9 mouse cellular contexts compared by ENCODE assay signal in the genomic region with DNA sequence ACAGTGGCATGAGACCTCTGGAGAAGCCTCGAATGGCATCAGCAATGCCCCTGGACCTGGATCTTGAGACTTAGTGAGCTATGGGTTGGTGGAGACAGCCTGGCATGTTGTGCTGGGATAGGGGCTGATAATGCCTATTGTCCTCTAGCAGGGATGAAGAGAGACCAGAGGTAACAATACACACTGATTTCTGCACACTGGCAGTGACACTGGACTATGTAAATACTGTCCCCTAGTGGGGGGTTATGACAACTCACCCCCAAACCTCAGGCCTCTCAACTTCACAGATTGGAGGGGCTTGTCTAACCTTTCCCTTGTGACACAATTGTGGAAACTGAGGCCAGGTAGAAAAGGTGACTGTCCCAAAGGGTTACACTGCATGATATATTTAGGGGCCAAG.
DNase-seq lines count a peak whose midpoint lies in the region; ATAC-seq and TF ChIP-seq lines count a peak whose summit lies in the region.
"Had no signal": no experiment of that assay in that cellular context is flagged by ENCODE, and none has a peak within 500 bp of the region (broad histone marks: within the 10 kb centered on the region; RNA-seq: fewer than 3 reads in every experiment).

No protein-coding gene starts in this region.

- H3K27me3 ChIP-seq in lung, embryonic 14.5 days (ENCODE audit: insufficient read depth, low read length), result no peaks in the 10 kb centered on the region
- H3K27me3 ChIP-seq in embryonic facial prominence, embryonic 11.5 days (ENCODE audit: control insufficient read depth, insufficient read depth, low read length), result no peaks in the 10 kb centered on the region
- H3K27me3 ChIP-seq: limb, embryonic 15.5 days had no signal

- intact Hi-C loops in gastrocnemius, postnatal 36 days (cut with DNase I), result loop anchor here (5.0 kb wide), 1 partner anchor 777 kb away; no protein-coding TSS in a partner anchor

- no peak overlapping the region for H3K4me3 ChIP-seq in lung, embryonic 14.5 days (ENCODE audit: low read depth, low read length)
- no peak overlapping the region for H3K4me3 ChIP-seq in lung, adult 2 months (replicated peaks; ENCODE audit: extremely low read depth, low read depth, low read length)
- no peak overlapping the region for H3K4me3 ChIP-seq in embryonic facial prominence, embryonic 11.5 days (ENCODE audit: low read depth, low read length)
- H3K4me3 ChIP-seq: limb, embryonic 15.5 days had no signal

- no peaks in the 10 kb centered on the region for H3K4me1 ChIP-seq in lung, embryonic 14.5 days (ENCODE audit: insufficient read depth)
- no peaks in the 10 kb centered on the region for H3K4me1 ChIP-seq in lung, adult 2 months (ENCODE audit: control insufficient read depth, insufficient read depth, low read length)
- H3K4me1 ChIP-seq in embryonic facial prominence, embryonic 11.5 days (ENCODE audit: control insufficient read depth, insufficient read depth, low read length), result no peaks in the 10 kb centered on the region

- WGBS in lung, embryonic 14.5 days, result 60% methylated on average over 1 of the region's 1 CpGs
- WGBS in lung, adult 2 months, result 69% methylated on average over 1 of the region's 1 CpGs
- 88% methylated on average over 1 of the region's 1 CpGs for WGBS in embryonic facial prominence, embryonic 11.5 days

- TF ChIP-seq POLR2A in lung, adult 2 months (IDR thresholded peaks at IDR 0.05; ENCODE audit: borderline replicate concordance, extremely low read depth, low read depth, low read length), result no peak

- H3K36me3 ChIP-seq in lung, embryonic 14.5 days (ENCODE audit: insufficient read depth), result no peaks in the 10 kb centered on the region
- H3K36me3 ChIP-seq in embryonic facial prominence, embryonic 11.5 days (replicated peaks; ENCODE audit: control insufficient read depth, insufficient read depth, low read depth, low read length), result no peaks in the 10 kb centered on the region
- H3K36me3 ChIP-seq: limb, embryonic 15.5 days had no signal

- no peak overlapping the region for H3K27ac ChIP-seq in lung, embryonic 14.5 days (ENCODE audit: low read depth)
- H3K27ac ChIP-seq in embryonic facial prominence, embryonic 11.5 days (replicated peaks; ENCODE audit: low read depth, low read length), result no peak overlapping the region
- H3K27ac ChIP-seq: limb, embryonic 15.5 days had no signal

- DNase-seq in lung, embryonic 14.5 days, result peak; percentile 80
- DNase-seq in lung, adult 2 months, result no peak
- peak; percentile 36 for DNase-seq in NIH3T3 (ENCODE audit: low read depth)
- DNase-seq in embryonic facial prominence, embryonic 11.5 days (ENCODE audit: low spot score), result peak; percentile 78
- DNase-seq in induced T-regulatory cell, adult 2 months (ENCODE audit: low read depth), result peak; percentile 11
- DNase-seq in mesoderm, embryonic 11.5 days (ENCODE audit: low read depth, low spot score), result peak; percentile 57
- no peak for DNase-seq in gastrocnemius, postnatal 36 days

- peak; percentile 92 for TF ChIP-seq CTCF in lung, embryonic 14.5 days (IDR thresholded peaks at IDR 0.05; ENCODE audit: low read depth)
- TF ChIP-seq CTCF in lung, adult 2 months (IDR thresholded peaks at IDR 0.05; ENCODE audit: insufficient read depth, low read length), result no peak

- no peak overlapping the region for H3K4me2 ChIP-seq in lung, embryonic 14.5 days
- no peak overlapping the region for H3K4me2 ChIP-seq in embryonic facial prominence, embryonic 11.5 days (ENCODE audit: low read depth, low read length)
- H3K4me2 ChIP-seq: limb, embryonic 15.5 days had no signal

- no peaks in the 10 kb centered on the region for H3K9me3 ChIP-seq in lung, embryonic 14.5 days (ENCODE audit: low read depth, low read length)
- no peaks in the 10 kb centered on the region for H3K9me3 ChIP-seq in embryonic facial prominence, embryonic 11.5 days (replicated peaks; ENCODE audit: control insufficient read depth, low read length)
- H3K9me3 ChIP-seq: limb, embryonic 15.5 days had no signal

- H3K9ac ChIP-seq in lung, embryonic 14.5 days, result no peak overlapping the region
- H3K9ac ChIP-seq in embryonic facial prominence, embryonic 11.5 days (replicated peaks; ENCODE audit: low read length), result no peak overlapping the region
- H3K9ac ChIP-seq: limb, embryonic 15.5 days had no signal

- ATAC-seq in lung, embryonic 14.5 days (ENCODE audit: insufficient read depth), result peak; percentile 63
- no peak; the same call in 1 of the 2 replicates for ATAC-seq in embryonic facial prominence, embryonic 11.5 days (replicated peaks; ENCODE audit: insufficient number of reproducible peaks, low FRiP score, low TSS enrichment, low read depth)
- ATAC-seq in erythroblast, adult 5-6 weeks (replicated peaks; ENCODE audit: low FRiP score, poor library complexity, severe bottlenecking), result no peak

Comparison
In these comparisons a context has a peak if more than half of its experiments do, and no peak if none do; other contexts are left out.
1. DNase-seq: peak in lung, embryonic 14.5 days (single experiment), NIH3T3 (single experiment), embryonic facial prominence, embryonic 11.5 days (single experiment), induced T-regulatory cell, adult 2 months (single experiment) and mesoderm, embryonic 11.5 days (single experiment); none in lung, adult 2 months (single experiment) and gastrocnemius, postnatal 36 days (0 of 2).